ENCODE assay signal across 7 mouse cellular contexts in genomic region chr19:50677903-50678896, GRCm38 (mm10). TPM values are rescaled to one million over a fixed set of nuclear protein-coding genes. Genes with fewer than 3 reads are reported as not detected.
DNase-seq lines count a peak whose midpoint lies in the region; ATAC-seq and TF ChIP-seq lines count a peak whose summit lies in the region.

Gene Sorcs1, minus strand, starts transcription at chr19:50678646.

- H3K4me2 ChIP-seq in hindbrain, embryonic 15.5 days = peak within 1 kb of the TSS; percentile 75
- H3K4me2 ChIP-seq in midbrain, embryonic 15.5 days = peak within 1 kb of the TSS; percentile 99

- H3K4me1 ChIP-seq in hindbrain, embryonic 15.5 days (replicated peaks) = peaks cover 16% of the 10 kb centered on the region; the same call in 1 of the 2 replicates
- H3K4me1 ChIP-seq in midbrain, embryonic 15.5 days = peaks cover 14% of the 10 kb centered on the region
- H3K4me1 ChIP-seq in testis, adult 2 months (ENCODE audit: control insufficient read depth, insufficient read depth, low read length) = peaks cover 10% of the 10 kb centered on the region

- H3K27ac ChIP-seq in hindbrain, embryonic 15.5 days (replicated peaks) = peak within 1 kb of the TSS; percentile 78
- H3K27ac ChIP-seq in midbrain, embryonic 15.5 days = peak within 1 kb of the TSS; percentile 82
- H3K27ac ChIP-seq in testis, adult 2 months (ENCODE audit: control insufficient read depth, insufficient read depth, low read depth, low read length) = no peak within 1 kb of the TSS

- peak; percentile 93 for ATAC-seq in hindbrain, embryonic 15.5 days (ENCODE audit: low FRiP score, low read depth)
- ATAC-seq in midbrain, embryonic 15.5 days (replicated peaks) = peak; percentile 94

- TF ChIP-seq CTCF in testis, adult 2 months (IDR thresholded peaks at IDR 0.05; ENCODE audit: control insufficient read depth, insufficient read depth, insufficient replicate concordance, low read depth, low read length) = no peak

- H3K36me3 ChIP-seq in hindbrain, embryonic 15.5 days = no peaks in the 10 kb centered on the region
- no peaks in the 10 kb centered on the region for H3K36me3 ChIP-seq in midbrain, embryonic 15.5 days (replicated peaks)
- H3K36me3 ChIP-seq in testis, adult 2 months (ENCODE audit: control insufficient read depth, insufficient read depth, low read length) = no peaks in the 10 kb centered on the region

- H3K27me3 ChIP-seq in hindbrain, embryonic 15.5 days = no peaks in the 10 kb centered on the region
- H3K27me3 ChIP-seq in midbrain, embryonic 15.5 days (replicated peaks) = no peaks in the 10 kb centered on the region; the same call in 1 of the 2 replicates
- H3K27me3 ChIP-seq in testis, adult 2 months (ENCODE audit: control insufficient read depth, insufficient read depth, low read length) = 0 out of 2 replicates have a peak, but pooled peaks cover 2% of the 10 kb centered on the region

- peak within 1 kb of the TSS; percentile 69 for H3K4me3 ChIP-seq in hindbrain, embryonic 15.5 days
- peak within 1 kb of the TSS; percentile 90 for H3K4me3 ChIP-seq in midbrain, embryonic 15.5 days
- H3K4me3 ChIP-seq in testis, adult 2 months (ENCODE audit: control insufficient read depth, low read depth, low read length) = peak within 1 kb of the TSS; percentile 64

- no peaks in the 10 kb centered on the region for H3K9me3 ChIP-seq in hindbrain, embryonic 15.5 days
- H3K9me3 ChIP-seq in midbrain, embryonic 15.5 days = no peaks in the 10 kb centered on the region

- no peak for TF ChIP-seq POLR2A in testis, adult 2 months (IDR thresholded peaks at IDR 0.05; ENCODE audit: control insufficient read depth, low read depth, low read length)

- WGBS in hindbrain, embryonic 15.5 days = under 1% methylated on average over 85 of the region's 102 CpGs
- WGBS in midbrain, embryonic 15.5 days = under 1% methylated on average over 97 of the region's 102 CpGs

- peak; percentile 19 to 39 for DNase-seq in adrenal gland, adult 18-20 months (ENCODE audit: low spot score in 2 of 2)
- peak; percentile 23 for DNase-seq in cerebellum, adult 8-10 months
- peak; percentile 55 for DNase-seq in forelimb bud, embryonic 11.5 days (ENCODE audit: low read depth, low spot score)
- DNase-seq in left cerebral cortex, adult 8-10 months (ENCODE audit: low spot score in 2 of 2) = peak; percentile 38 to 41

- H3K9ac ChIP-seq in hindbrain, embryonic 15.5 days = peak within 1 kb of the TSS; percentile 53
- peak within 1 kb of the TSS; percentile 68 for H3K9ac ChIP-seq in midbrain, embryonic 15.5 days

RNA-seq across cellular contexts. Expression of gene Sorcs1, which starts in this region (rescaled TPM):
- under 1 TPM; 0.43 to 0.45 TPM for total RNA-seq in adrenal gland, adult 18-20 months (2021)
- polyA plus RNA-seq in hindbrain, embryonic 15.5 days (2015; fragmentation: Nextera tagmentation; extraction: Ambion mirVana) = 16.7 and 19.4 TPM in 2 replicates
- 10 to 100 TPM; 34.1 to 40.8 (median 37.9) TPM for total RNA-seq in left cerebral cortex, adult 8-10 months (2022)
- polyA plus RNA-seq in midbrain, embryonic 15.5 days (2015; fragmentation: Nextera tagmentation; extraction: Ambion mirVana) = 16.6 and 18.4 TPM in 2 replicates
- 0.05 and 0.06 TPM in 2 replicates for polyA plus RNA-seq in testis, adult 2 months (2012; rRNA removed)

Comparison
In these comparisons a context has a peak if more than half of its experiments do, and no peak if none do; other contexts are left out.
1. RNA of gene Sorcs1 (total RNA-seq): 34.1 to 40.8 TPM in left cerebral cortex, adult 8-10 months; 0.43 to 0.45 TPM in adrenal gland, adult 18-20 months; every median in the first group is over 10 times any median in the second.
2. RNA of gene Sorcs1 (polyA plus RNA-seq): 16.7 to 19.4 TPM in hindbrain, embryonic 15.5 days and 16.6 to 18.4 TPM in midbrain, embryonic 15.5 days; 0.05 to 0.06 TPM in testis, adult 2 months; every median in the first group is over 10 times any median in the second.
3. Peak in DNase-seq in adrenal gland, adult 18-20 months; RNA of the gene not detected or under 1 TPM.
4. Peak in every context shown above with its lines, with median percentiles within 50 percentile points of each other: DNase-seq and H3K4me3 ChIP-seq.